Mouse (Mus musculus): ENCODE measurements around the gene Mfng.

DNA sequence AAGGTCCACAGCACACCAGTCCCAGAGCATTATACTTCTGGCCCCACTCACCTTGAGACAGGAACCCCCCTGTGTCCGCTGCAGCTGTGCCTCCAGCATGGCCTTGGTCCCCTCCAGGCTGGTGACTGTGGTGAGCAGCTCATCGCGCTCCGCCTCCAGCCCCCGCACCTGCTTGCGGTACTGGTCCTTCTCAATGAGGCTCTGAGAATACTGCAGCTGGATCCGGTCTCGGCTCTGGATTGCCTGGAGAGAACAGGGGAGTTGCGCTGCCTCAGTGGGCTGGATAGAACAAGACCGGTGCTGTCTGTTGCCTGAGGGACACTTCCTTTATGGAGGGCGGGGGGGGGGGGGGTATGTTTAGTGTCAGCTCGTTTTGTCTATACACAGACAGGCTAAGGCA is 17.7 kb upstream of the Mfng start:
- no peak for TF ChIP-seq CTCF (IDR thresholded peaks at IDR 0.05; ENCODE audit: insufficient read depth, low read length)
- TF ChIP-seq POLR2A (IDR thresholded peaks at IDR 0.05; ENCODE audit: borderline replicate concordance, extremely low read depth, low read depth, low read length) = no peak

All from lung, adult 2 months (tissue).